Mouse (Mus musculus) midbrain, postnatal 0 days (tissue): ENCODE measurements around the gene 4930579F01Rik. TPM values are rescaled to one million over a fixed set of nuclear protein-coding genes. Genes with fewer than 3 reads are reported as not detected.

Source experiments
- ATAC-seq: fragments of 200-750 bp; cut with Nextera tagmentation; 2 replicates; pipeline ENCODE4 v1.8.0; 2017; ENCODE audit warnings: moderate number of reproducible peaks, mild to moderate bottlenecking, moderate TSS enrichment, moderate library complexity; ENCODE audit not compliant: low FRiP score
- DNase-seq: peaks from one replicate; pipeline ENCODE4 v3.0.0-alpha.2; 2015; ENCODE audit warnings: low spot score
- H3K27ac ChIP-seq: fragments of 300-500 bp; sonication (generic); 2 replicates; pipeline ENCODE4 v1.5.1; 2014; ENCODE audit warnings: low read depth, mild to moderate bottlenecking, low read length, mixed read lengths
- H3K27me3 ChIP-seq: fragments of 300-500 bp; sonication (generic); 2 replicates; pipeline ENCODE4 v1.6.1; 2014; ENCODE audit warnings: low read length, control low read depth, mixed read lengths; ENCODE audit not compliant: insufficient read depth
- H3K36me3 ChIP-seq: fragments of 300-500 bp; sonication (generic); 2 replicates; pipeline ENCODE4 v1.6.1; 2014; ENCODE audit warnings: low read length, control low read depth, mixed read lengths; ENCODE audit not compliant: insufficient read depth
- H3K4me1 ChIP-seq: fragments of 300-500 bp; sonication (generic); 2 replicates; pipeline ENCODE4 v1.6.1; 2014; ENCODE audit warnings: mild to moderate bottlenecking, control low read depth, antibody characterized with exemption, low read length, mixed read lengths; ENCODE audit not compliant: insufficient read depth
- H3K4me2 ChIP-seq: fragments of 300-500 bp; sonication (generic); 2 replicates; pipeline ENCODE4 v1.6.1; 2014; ENCODE audit warnings: low read depth, mild to moderate bottlenecking, low read length, mixed read lengths; ENCODE audit not compliant: poor library complexity, severe bottlenecking
- H3K4me3 ChIP-seq: fragments of 300-500 bp; sonication (generic); 2 replicates; pipeline ENCODE4 v1.5.1; 2014; ENCODE audit warnings: low read depth, mild to moderate bottlenecking, low read length, moderate library complexity
- H3K9ac ChIP-seq: fragments of 300-500 bp; sonication (generic); replicated peaks from 2 replicates; pipeline ENCODE4 v1.6.1; 2014; ENCODE audit warnings: mild to moderate bottlenecking, low read length, moderate library complexity, mixed read lengths; ENCODE audit not compliant: poor library complexity, severe bottlenecking
- H3K9me3 ChIP-seq: fragments of 300-500 bp; sonication (generic); 2 replicates; pipeline ENCODE4 v1.6.1; 2016; ENCODE audit warnings: low read length, control low read depth
- CTCF ChIP-seq: IDR thresholded peaks from 2 replicates; pipeline ENCODE4 v1.5.1; 2016; ENCODE audit warnings: antibody characterized with exemption, mild to moderate bottlenecking
- WGBS: fragments of 180-500 bp; shearing (Covaris S2); extraction: QIAGEN DNeasy Blood & Tissue Kit; methylation state at CpG from one replicate; pipeline ENCODE4 v1.1.7; 2014; 5-methylcytosine and 5-hydroxymethylcytosine counted together
- polyA plus RNA-seq: library from polyadenylated mRNA; unstranded; fragments of >200 nt; fragmentation: Nextera tagmentation; extraction: Ambion mirVana; gene quantifications from 2 replicates; pipeline ENCODE4 v1.2.1, GENCODE M21; 2015
- total RNA-seq: library from RNA; depleted of rRNA; stranded (reverse); fragments of >200 nt; gene quantifications from 2 replicates; pipeline ENCODE4 v1.2.3, GENCODE M21; 2014

The 4930579F01Rik gene
- total and polyA plus RNA-seq, 2 experiments from 2014 or later: not detected

GRCm38 (mm10) chr3:138197093-138197492 lies 3.5 kb upstream of the 4930579F01Rik start:
- H3K4me2 ChIP-seq: no peak overlapping the region

GRCm38 (mm10) chr3:138192260-138192659 lies 1.4 kb downstream of the 4930579F01Rik start:
- TF ChIP-seq CTCF: no peak
- DNase-seq (no peak), ATAC-seq (no peak)
- H3K9me3 ChIP-seq: no peaks in the 10 kb centered on the region
- no peak overlapping the region for H3K27ac ChIP-seq
- no peaks in the 10 kb centered on the region for H3K27me3 ChIP-seq
- no peak overlapping the region for H3K4me3 ChIP-seq
- 88% methylated on average over 7 of the region's 7 CpGs for WGBS
- no peak overlapping the region for H3K9ac ChIP-seq
- H3K36me3 ChIP-seq: no peaks in the 10 kb centered on the region
- H3K4me2 ChIP-seq: no peak overlapping the region
- H3K4me1 ChIP-seq: no peaks in the 10 kb centered on the region

More at GRCm38 (mm10) chr3:138197093-138197492, 3.5 kb upstream of the 4930579F01Rik start:
- DNase-seq (no peak), ATAC-seq (no peak)
- 85% methylated on average over 14 of the region's 14 CpGs for WGBS
- no peak for TF ChIP-seq CTCF
- Histone ChIP-seq H3K9me3 (no peaks in the 10 kb centered on the region), H3K4me1 (no peaks in the 10 kb centered on the region), H3K27ac (no peak overlapping the region), H3K4me3 (no peak overlapping the region), H3K36me3 (no peaks in the 10 kb centered on the region), H3K27me3 (no peaks in the 10 kb centered on the region), H3K9ac (no peak overlapping the region)

- no peaks in the 10 kb centered on the region for H3K27me3 ChIP-seq
- no peak overlapping the region for H3K4me2 ChIP-seq
- no peak overlapping the region for H3K27ac ChIP-seq
- no peak overlapping the region for H3K4me3 ChIP-seq
- no peaks in the 10 kb centered on the region for H3K4me1 ChIP-seq
- TF ChIP-seq CTCF: no peak
- no peak for ATAC-seq
- DNase-seq: peak; percentile 50
- 80% methylated on average over 26 of the region's 26 CpGs for WGBS
- H3K36me3 ChIP-seq: no peaks in the 10 kb centered on the region
- no peak overlapping the region for H3K9ac ChIP-seq
- no peaks in the 10 kb centered on the region for H3K9me3 ChIP-seq
These were observed 7.4 kb downstream of the 4930579F01Rik start for GRCm38 (mm10) chr3:138185995-138186930.

GRCm38 (mm10) chr3:138185290-138185689 lies 8.3 kb downstream of the 4930579F01Rik start:
- H3K36me3 ChIP-seq: no peaks in the 10 kb centered on the region
- H3K27me3 ChIP-seq: no peaks in the 10 kb centered on the region
- no peak overlapping the region for H3K4me2 ChIP-seq
- peak; percentile 9 for DNase-seq
- no peak overlapping the region for H3K4me3 ChIP-seq
- TF ChIP-seq CTCF: no peak
- no peak overlapping the region for H3K9ac ChIP-seq
- H3K9me3 ChIP-seq: no peaks in the 10 kb centered on the region
- no peaks in the 10 kb centered on the region for H3K4me1 ChIP-seq
- no peak overlapping the region for H3K27ac ChIP-seq
- no peak for ATAC-seq
- 70% methylated on average over 4 of the region's 4 CpGs for WGBS

- Histone ChIP-seq H3K9ac (no peak overlapping the region), H3K4me2 (no peak overlapping the region), H3K4me1 (no peaks in the 10 kb centered on the region), H3K9me3 (no peaks in the 10 kb centered on the region), H3K27me3 (no peaks in the 10 kb centered on the region), H3K4me3 (no peak overlapping the region), H3K27ac (no peak overlapping the region), H3K36me3 (no peaks in the 10 kb centered on the region)
- WGBS: 90% methylated on average over 7 of the region's 7 CpGs
- no peak for DNase-seq
- no peak for ATAC-seq
- no peak for TF ChIP-seq CTCF
These were observed 10.3 kb downstream of the 4930579F01Rik start for GRCm38 (mm10) chr3:138183371-138183770.

GRCm38 (mm10) chr3:138182019-138182418 lies 11.6 kb downstream of the 4930579F01Rik start:
- no peaks in the 10 kb centered on the region for H3K4me1 ChIP-seq
- H3K36me3 ChIP-seq: no peaks in the 10 kb centered on the region
- H3K27ac ChIP-seq: no peak overlapping the region
- H3K4me3 ChIP-seq: no peak overlapping the region
- TF ChIP-seq CTCF: no peak
- WGBS: 76% methylated on average over 2 of the region's 2 CpGs
- DNase-seq (no peak), ATAC-seq (no peak)
- no peaks in the 10 kb centered on the region for H3K9me3 ChIP-seq
- no peak overlapping the region for H3K9ac ChIP-seq
- no peak overlapping the region for H3K4me2 ChIP-seq
- H3K27me3 ChIP-seq: no peaks in the 10 kb centered on the region
